Mouse (Mus musculus): ENCODE data around the gene Clpx.

Gene Clpx

GRCm38 (mm10) chr9:65345854-65346475, 51.9 kb downstream of the Clpx start, which contains the start of gene Pdcd7:
Gene Pdcd7 (plus strand): TSS chr9:65346104.
- DNase-seq (ENCODE audit: low read depth, low spot score): peak; percentile 98

- no peak for DNase-seq (ENCODE audit: low read depth, low spot score)
Observed at GRCm38 (mm10) chr9:65346476-65347111, 52.5 kb downstream of the Clpx start.

GRCm38 (mm10) chr9:65347112-65347850, 53.2 kb downstream of the Clpx start:
- peak; percentile 27 for DNase-seq (ENCODE audit: low read depth, low spot score)

GRCm38 (mm10) chr9:65353251-65353650, 59.2 kb downstream of the Clpx start:
- DNase-seq (ENCODE audit: low read depth, low spot score): no peak

- DNase-seq (ENCODE audit: low read depth, low spot score): no peak
Observed at GRCm38 (mm10) chr9:65356561-65356960, 62.5 kb downstream of the Clpx start.

- no peak for DNase-seq (ENCODE audit: low read depth, low spot score)
Observed at GRCm38 (mm10) chr9:65356971-65357370, 62.9 kb downstream of the Clpx start.

- no peak for DNase-seq (ENCODE audit: low read depth, low spot score)
Observed at GRCm38 (mm10) chr9:65358956-65359480, 65.0 kb downstream of the Clpx start.

GRCm38 (mm10) chr9:65360641-65361448, 66.8 kb downstream of the Clpx start, which contains the start of gene Ubap1l:
Gene Ubap1l (plus strand): TSS chr9:65361041.
- no peak for DNase-seq (ENCODE audit: low read depth, low spot score)

GRCm38 (mm10) chr9:65363684-65364083, 69.6 kb downstream of the Clpx start:
- no peak for DNase-seq (ENCODE audit: low read depth, low spot score)

- DNase-seq (ENCODE audit: low read depth, low spot score): no peak
Observed at GRCm38 (mm10) chr9:65365721-65366120, 71.7 kb downstream of the Clpx start.

- no peak for DNase-seq (ENCODE audit: low read depth, low spot score)
Observed at GRCm38 (mm10) chr9:65371756-65372155, 77.7 kb downstream of the Clpx start.

- no peak for DNase-seq (ENCODE audit: low read depth, low spot score)
Observed at GRCm38 (mm10) chr9:65372449-65372848, 78.4 kb downstream of the Clpx start.

- DNase-seq (ENCODE audit: low read depth, low spot score): peak; percentile 87
Observed at GRCm38 (mm10) chr9:65374468-65375162, 80.6 kb downstream of the Clpx start.

GRCm38 (mm10) chr9:65375163-65375934, 81.3 kb downstream of the Clpx start:
- no peak for DNase-seq (ENCODE audit: low read depth, low spot score)

Data from skeletal muscle tissue, adult 2 months (tissue).